Mouse (Mus musculus): ENCODE data around the gene Map4k2. TPM values are rescaled to one million over a fixed set of nuclear protein-coding genes. Genes with fewer than 3 reads are reported as not detected.

Map4k2 gene
- polyA plus RNA-seq (2012; rRNA removed), result 13.7 and 16.5 TPM in 2 replicates

GRCm38 (mm10) chr19:6340524-6341452 lies at the start of gene Map4k2:
Map4k2 (plus strand) TSS chr19:6341135.

GRCm38 (mm10) chr19:6306137-6306551 lies 34.8 kb upstream of the Map4k2 start, which contains the start of gene Cdc42bpg:
Cdc42bpg (plus strand) TSS chr19:6306456.

DNA sequence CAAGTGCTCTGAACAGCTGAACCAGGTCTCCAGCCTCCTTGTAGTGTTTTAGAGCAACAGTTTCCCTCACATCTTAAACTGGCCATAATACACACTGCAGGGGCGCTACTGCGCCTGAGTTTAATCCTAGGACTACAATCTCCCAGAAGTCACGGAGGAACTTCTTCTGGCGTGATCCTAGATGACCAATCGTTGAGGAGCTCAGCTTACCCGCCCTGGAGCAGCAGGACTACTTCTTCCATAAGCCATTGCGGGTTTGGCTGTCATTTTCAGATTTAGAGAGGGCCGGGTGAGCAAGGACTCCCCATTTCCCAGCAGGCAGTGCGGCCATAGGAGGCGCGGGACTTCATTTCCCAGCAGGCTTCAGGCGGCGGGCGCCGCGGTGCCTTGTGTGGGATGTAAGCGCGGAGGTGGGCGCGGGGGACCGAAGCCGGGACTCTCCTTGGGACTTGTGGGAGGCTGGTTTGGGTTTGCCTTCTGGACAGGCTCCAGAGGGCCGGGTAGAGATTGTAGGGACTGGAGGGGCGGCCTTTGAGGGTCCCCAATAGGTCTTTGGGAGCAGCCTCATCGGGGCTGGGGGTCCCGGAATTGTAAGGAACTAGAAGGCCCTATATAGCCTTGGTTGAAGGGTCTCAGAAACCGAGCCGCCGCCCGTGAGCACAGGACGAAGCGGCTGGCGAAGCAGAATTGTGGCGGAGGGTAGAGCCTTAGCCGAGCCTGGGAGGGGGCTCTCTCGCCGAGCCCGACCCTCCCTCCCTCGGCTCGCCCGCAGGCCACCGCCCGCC lies 6.1 kb upstream of the Map4k2 start, which contains the start of gene Men1:
Gene Men1 (plus strand): TSS at position 307 of the 785 bp plus-strand sequence.

GRCm38 (mm10) chr19:6363411-6364240 lies 22.7 kb downstream of the Map4k2 start, which contains the start of gene Sf1:
Sf1 (plus strand) TSS chr19:6363690.

DNA sequence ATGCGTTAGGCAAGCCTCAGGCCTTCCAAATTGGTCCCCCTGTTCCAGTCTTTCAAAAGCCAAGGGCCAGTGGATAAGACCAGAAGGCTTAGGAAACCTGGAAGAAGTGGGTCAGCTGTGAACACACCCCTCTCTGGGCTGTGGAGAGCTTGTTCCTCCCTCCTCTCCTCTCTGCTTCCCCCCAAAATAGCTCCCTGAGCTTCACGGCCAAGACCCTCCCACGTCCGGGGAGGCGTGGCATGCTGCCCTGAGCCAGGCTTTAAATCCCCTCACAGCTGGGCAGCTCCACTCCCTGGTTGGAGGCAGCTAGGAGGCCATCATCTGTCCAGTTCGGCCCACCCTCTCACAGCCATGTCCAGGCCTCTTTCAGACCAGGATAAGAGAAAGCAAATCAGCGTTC lies 43.2 kb downstream of the Map4k2 start, which contains the start of gene Pygm:
Gene Pygm (plus strand): TSS at position 272 of the 400 bp plus-strand sequence.

DNA sequence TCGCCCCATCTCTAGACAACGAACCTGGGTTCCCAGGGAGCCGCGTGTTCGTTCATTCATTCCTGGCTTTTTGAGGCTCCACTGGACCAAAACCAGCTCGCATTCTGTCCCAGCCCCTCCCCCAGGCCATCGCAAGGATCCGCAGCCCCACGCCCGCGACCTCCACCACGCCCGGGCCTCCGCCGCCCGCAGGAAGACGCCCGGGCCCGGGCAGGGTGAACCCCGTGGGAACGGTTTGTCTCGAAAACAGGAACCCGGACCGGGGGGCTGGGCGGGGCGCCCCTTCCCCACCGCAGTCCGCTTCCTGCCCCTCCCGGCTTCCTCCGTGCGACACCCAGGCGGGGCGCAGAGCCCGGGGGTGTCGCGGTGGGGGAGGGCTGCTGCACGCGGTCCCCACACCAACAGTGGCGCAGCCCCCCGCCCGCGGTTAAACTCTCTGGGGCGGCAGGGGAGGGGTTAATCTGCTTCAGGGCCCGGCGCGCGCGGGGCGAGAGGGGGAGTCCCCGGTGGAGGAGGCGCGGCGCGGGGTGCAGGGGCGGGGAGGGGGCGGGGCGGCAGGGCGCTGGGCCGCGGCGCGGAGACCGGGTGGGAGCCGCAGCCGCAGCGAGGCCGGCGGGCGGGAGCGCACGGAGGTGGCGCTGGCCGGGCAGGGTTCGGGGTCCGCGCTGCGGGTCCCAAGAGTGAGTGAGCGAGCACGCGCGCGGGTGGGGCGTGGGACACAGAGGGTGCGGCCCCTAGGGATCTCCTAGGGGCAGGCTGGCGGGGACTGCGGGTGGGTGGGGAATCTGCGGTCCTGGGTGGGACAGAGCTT lies 58.6 kb downstream of the Map4k2 start, which contains the start of gene Rasgrp2:
Gene Rasgrp2 (plus strand): TSS at position 56 of the 811 bp plus-strand sequence.

Other genes with a start within 250 kb of the Map4k2 start
- 0.50 and 0.53 TPM in 2 replicates for gene AC131692.1, start 246.7 kb upstream of the Map4k2 start, polyA plus RNA-seq (2012; rRNA removed)
- 4.2 and 4.4 TPM in 2 replicates for gene Naaladl1, start 235.4 kb upstream of the Map4k2 start, polyA plus RNA-seq (2012; rRNA removed)
- 15.7 and 17.5 TPM in 2 replicates for gene Sac3d1, start 222.5 kb upstream of the Map4k2 start, polyA plus RNA-seq (2012; rRNA removed)
- 37.2 and 41.0 TPM in 2 replicates for gene Snx15, start 212.8 kb upstream of the Map4k2 start, polyA plus RNA-seq (2012; rRNA removed)
- 0.27 and 0.37 TPM in 2 replicates for gene Batf2, start 200.2 kb upstream of the Map4k2 start, polyA plus RNA-seq (2012; rRNA removed)
- gene Arl2, start 199.6 kb upstream of the Map4k2 start, polyA plus RNA-seq (2012; rRNA removed), result 22.1 and 23.4 TPM in 2 replicates
- gene Majin, start 156.7 kb upstream of the Map4k2 start, polyA plus RNA-seq (2012; rRNA removed), result not detected in 2 replicates
- gene Gpha2, start 114.8 kb upstream of the Map4k2 start, polyA plus RNA-seq (2012; rRNA removed), result 0.07 and 0.08 TPM in 2 replicates
- gene Ppp2r5b, start 105.3 kb upstream of the Map4k2 start, polyA plus RNA-seq (2012; rRNA removed), result 2.7 and 2.8 TPM in 2 replicates
- 4.1 and 5.0 TPM in 2 replicates for gene Atg2a, start 99.5 kb upstream of the Map4k2 start, polyA plus RNA-seq (2012; rRNA removed)
- gene Ehd1, start 64.4 kb upstream of the Map4k2 start, polyA plus RNA-seq (2012; rRNA removed), result 64.9 and 71.3 TPM in 2 replicates
- gene Cdc42bpg, start 34.7 kb upstream of the Map4k2 start, polyA plus RNA-seq (2012; rRNA removed), result 2.0 TPM in 2 replicates
- gene Men1, start 6.2 kb upstream of the Map4k2 start, polyA plus RNA-seq (2012; rRNA removed), result 16.2 and 19.2 TPM in 2 replicates
- gene Sf1, start 22.6 kb downstream of the Map4k2 start, polyA plus RNA-seq (2012; rRNA removed), result 48.0 and 61.2 TPM in 2 replicates
- gene Pygm, start 43.3 kb downstream of the Map4k2 start, polyA plus RNA-seq (2012; rRNA removed), result 1.5 and 1.7 TPM in 2 replicates
- gene Rasgrp2, start 58.2 kb downstream of the Map4k2 start, polyA plus RNA-seq (2012; rRNA removed), result 69.5 and 79.2 TPM in 2 replicates
- gene Nrxn2, start 77.6 kb downstream of the Map4k2 start, polyA plus RNA-seq (2012; rRNA removed), result 0.31 and 0.40 TPM in 2 replicates
- gene Slc22a12, start 201.9 kb downstream of the Map4k2 start, polyA plus RNA-seq (2012; rRNA removed), result not detected in 2 replicates